Mouse (Mus musculus): ENCODE data around the gene Prlh. TPM values are rescaled to one million over a fixed set of nuclear protein-coding genes. Genes with fewer than 3 reads are reported as not detected.

The Prlh gene
- polyA plus RNA-seq, 1 experiment, result not detected

GRCm38 (mm10) chr1:91001101-91001500 is 48.2 kb downstream of the Prlh start:
- no peak for DNase-seq (ENCODE audit: low spot score)

- no peak for DNase-seq (ENCODE audit: low spot score)
Observed at GRCm38 (mm10) chr1:91001871-91002539, 49.1 kb downstream of the Prlh start.

GRCm38 (mm10) chr1:91002641-91003040 is 49.7 kb downstream of the Prlh start:
- DNase-seq (ENCODE audit: low spot score), result no peak

Other genes with a start within 250 kb of the Prlh start
- gene Col6a3, start 109.1 kb upstream of the Prlh start, polyA plus RNA-seq (2012; rRNA removed), result 235 and 273 TPM in 2 replicates
- gene Mlph, start 38.0 kb upstream of the Prlh start, polyA plus RNA-seq (2012; rRNA removed), result 6.0 and 7.2 TPM in 2 replicates
- gene Rab17, start 16.6 kb downstream of the Prlh start, polyA plus RNA-seq (2012; rRNA removed), result 4.2 and 6.0 TPM in 2 replicates
- gene Lrrfip1, start 45.6 kb downstream of the Prlh start, polyA plus RNA-seq (2012; rRNA removed), result 125 and 127 TPM in 2 replicates
- 0.04 and 0.12 TPM in 2 replicates for gene Rbm44, start 192.0 kb downstream of the Prlh start, polyA plus RNA-seq (2012; rRNA removed)
- gene Ramp1, start 226.7 kb downstream of the Prlh start, polyA plus RNA-seq (2012; rRNA removed), result 5.2 and 6.4 TPM in 2 replicates